Mouse (Mus musculus): ENCODE results near the gene Camkk2.

The Camkk2 gene

GRCm38 (mm10) chr5:122733881-122734280 lies 45.3 kb downstream of the Camkk2 start:
- DNase-seq, result no peak

GRCm38 (mm10) chr5:122731991-122732673 lies 47.1 kb downstream of the Camkk2 start:
- DNase-seq, result peak; percentile 37 to 51

GRCm38 (mm10) chr5:122731321-122731720 lies 47.9 kb downstream of the Camkk2 start:
- peak; percentile 69 to 71 for DNase-seq

- no peak for DNase-seq
Measured at GRCm38 (mm10) chr5:122730776-122731175, 48.4 kb downstream of the Camkk2 start.

- no peak for DNase-seq
Measured at GRCm38 (mm10) chr5:122727096-122727495, 52.1 kb downstream of the Camkk2 start.

- no peak for DNase-seq
Measured at GRCm38 (mm10) chr5:122726595-122726994, 52.6 kb downstream of the Camkk2 start.

GRCm38 (mm10) chr5:122726068-122726467 lies 53.1 kb downstream of the Camkk2 start:
- DNase-seq, result peak; percentile 31 to 65

GRCm38 (mm10) chr5:122725453-122725852 lies 53.8 kb downstream of the Camkk2 start:
- DNase-seq, result no peak

- DNase-seq, result no peak
Measured at GRCm38 (mm10) chr5:122719168-122719567, 60.0 kb downstream of the Camkk2 start.

- DNase-seq, result no peak
Measured at GRCm38 (mm10) chr5:122718400-122718799, 60.8 kb downstream of the Camkk2 start.

- no peak for DNase-seq
Measured at GRCm38 (mm10) chr5:122716793-122717192, 62.4 kb downstream of the Camkk2 start.

- no peak for DNase-seq
Measured at GRCm38 (mm10) chr5:122715723-122716122, 63.5 kb downstream of the Camkk2 start.

- DNase-seq, result no peak
Measured at GRCm38 (mm10) chr5:122708819-122709218, 70.4 kb downstream of the Camkk2 start.

- peak; percentile 91 to 92 for DNase-seq
Measured at GRCm38 (mm10) chr5:122707276-122708181, 71.7 kb downstream of the Camkk2 start, which contains the start of gene P2rx4. Gene P2rx4 (plus strand): TSS chr5:122707544.

GRCm38 (mm10) chr5:122706917-122707275 lies 72.3 kb downstream of the Camkk2 start:
- DNase-seq, result no peak

- no peak for DNase-seq
Measured at GRCm38 (mm10) chr5:122705174-122705573, 74.0 kb downstream of the Camkk2 start.

GRCm38 (mm10) chr5:122704571-122704970 lies 74.6 kb downstream of the Camkk2 start:
- no peak for DNase-seq

- no peak for DNase-seq
Measured at GRCm38 (mm10) chr5:122703574-122703973, 75.6 kb downstream of the Camkk2 start.

GRCm38 (mm10) chr5:122702156-122702555 lies 77.1 kb downstream of the Camkk2 start:
- DNase-seq, result no peak

GRCm38 (mm10) chr5:122700837-122701212 lies 78.4 kb downstream of the Camkk2 start:
- peak in 1 of 2 experiments; percentile 29 for DNase-seq

GRCm38 (mm10) chr5:122700109-122700836 lies 78.9 kb downstream of the Camkk2 start:
- no peak for DNase-seq

GRCm38 (mm10) chr5:122698701-122699060 lies 80.5 kb downstream of the Camkk2 start:
- no peak for DNase-seq

- DNase-seq, result peak in 1 of 2 experiments; percentile 67
Measured at GRCm38 (mm10) chr5:122698041-122698700, 81.0 kb downstream of the Camkk2 start.
